ENCODE assay signal across 8 mouse cellular contexts in the genomic region with DNA sequence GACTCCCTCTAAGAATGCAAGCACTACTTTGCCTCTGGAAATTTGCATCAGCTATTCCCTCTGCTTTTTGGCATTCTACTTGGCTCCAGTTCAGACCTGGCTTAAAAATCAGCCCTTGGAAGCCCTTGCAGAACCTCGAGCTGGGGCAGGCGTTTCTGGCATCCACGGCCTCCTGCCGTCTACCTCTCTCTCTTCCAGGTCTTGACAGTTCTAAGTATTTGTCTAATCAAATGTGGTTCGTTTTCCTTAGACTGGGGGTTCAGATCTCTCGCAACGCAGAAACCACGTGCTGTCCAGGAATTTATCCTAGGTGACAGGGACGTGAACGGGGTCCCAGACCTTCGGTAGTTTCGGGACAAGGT. TPM values are rescaled to one million over a fixed set of nuclear protein-coding genes. Genes with fewer than 3 reads are reported as not detected.
DNase-seq lines count a peak whose midpoint lies in the region; ATAC-seq and TF ChIP-seq lines count a peak whose summit lies in the region.

No protein-coding gene starts in this region.

- peaks cover 11% of the 10 kb centered on the region for H3K4me1 ChIP-seq in bone marrow macrophage, adult 2 months (ENCODE audit: control insufficient read depth, insufficient read depth, low read length)
- H3K4me1 ChIP-seq in forebrain, embryonic 15.5 days = peaks cover 54% of the 10 kb centered on the region
- H3K4me1 ChIP-seq in hindbrain, embryonic 11.5 days (replicated peaks; ENCODE audit: control insufficient read depth, insufficient read depth, low read length) = peaks cover 4% of the 10 kb centered on the region
- peaks cover 53% of the 10 kb centered on the region for H3K4me1 ChIP-seq in midbrain, embryonic 15.5 days

- no peak overlapping the region for H3K27ac ChIP-seq in bone marrow macrophage, adult 2 months (ENCODE audit: insufficient read depth, low read depth, low read length)
- peak overlapping the region; percentile 100 for H3K27ac ChIP-seq in forebrain, embryonic 15.5 days (replicated peaks)
- peak overlapping the region; percentile 100 for H3K27ac ChIP-seq in hindbrain, embryonic 11.5 days (ENCODE audit: low read depth, low read length)
- H3K27ac ChIP-seq in midbrain, embryonic 15.5 days = peak overlapping the region; percentile 97

- intact Hi-C loops in left cerebral cortex, postnatal 25 days (cut with DNase I) = loop anchor here (2.0 kb wide), 1 partner anchor 24 kb away; a partner anchor contains a TSS

- TF ChIP-seq CTCF in bone marrow macrophage, adult 2 months (IDR thresholded peaks at IDR 0.05; ENCODE audit: low read depth, low read length) = no peak

- ATAC-seq in frontal cortex, adult (ENCODE audit: low TSS enrichment) = peak; percentile 36
- ATAC-seq in forebrain, embryonic 15.5 days (replicated peaks) = peak; percentile 20
- no peak; the same call in 1 of the 2 replicates for ATAC-seq in hindbrain, embryonic 11.5 days (ENCODE audit: low FRiP score)
- ATAC-seq in midbrain, embryonic 15.5 days (replicated peaks) = no peak; the same call in 1 of the 2 replicates

- peak overlapping the region; percentile 97 for H3K9ac ChIP-seq in forebrain, embryonic 15.5 days (replicated peaks)
- H3K9ac ChIP-seq in hindbrain, embryonic 11.5 days (ENCODE audit: low read depth, low read length) = peak overlapping the region; percentile 93
- peak overlapping the region; percentile 62 for H3K9ac ChIP-seq in midbrain, embryonic 15.5 days

- no peaks in the 10 kb centered on the region for H3K27me3 ChIP-seq in forebrain, embryonic 15.5 days
- no peaks in the 10 kb centered on the region; the same call in 1 of the 2 replicates for H3K27me3 ChIP-seq in hindbrain, embryonic 11.5 days (ENCODE audit: control insufficient read depth, insufficient read depth, low read length)
- H3K27me3 ChIP-seq in midbrain, embryonic 15.5 days (replicated peaks) = no peaks in the 10 kb centered on the region

- H3K9me3 ChIP-seq in forebrain, embryonic 15.5 days = no peaks in the 10 kb centered on the region
- no peaks in the 10 kb centered on the region for H3K9me3 ChIP-seq in hindbrain, embryonic 11.5 days (ENCODE audit: control insufficient read depth, low read length)
- no peaks in the 10 kb centered on the region for H3K9me3 ChIP-seq in midbrain, embryonic 15.5 days

- WGBS in forebrain, embryonic 15.5 days = 0% methylated on average over 12 of the region's 12 CpGs
- 1% methylated on average over 12 of the region's 12 CpGs for WGBS in hindbrain, embryonic 11.5 days
- WGBS in midbrain, embryonic 15.5 days = under 1% methylated on average over 12 of the region's 12 CpGs

- no peak for TF ChIP-seq POLR2A in bone marrow macrophage, adult 2 months (IDR thresholded peaks at IDR 0.05; ENCODE audit: borderline replicate concordance, low read depth, low read length)

- DNase-seq in frontal cortex, postnatal 25 days (ENCODE audit: low spot score in 2 of 2) = no peak
- no peak for DNase-seq in hindbrain, embryonic 11.5 days (ENCODE audit: low spot score)
- DNase-seq in left cerebral cortex, postnatal 25 days (ENCODE audit: low spot score in 2 of 2) = peak; percentile 65 to 78
- DNase-seq in embryo, embryonic 9.5 days (ENCODE audit: extremely low spot score) = no peak

- H3K36me3 ChIP-seq in forebrain, embryonic 15.5 days = peaks cover 27% of the 10 kb centered on the region
- no peaks in the 10 kb centered on the region; the same call in 1 of the 2 replicates for H3K36me3 ChIP-seq in hindbrain, embryonic 11.5 days (ENCODE audit: control insufficient read depth, insufficient read depth, low read length)
- H3K36me3 ChIP-seq in midbrain, embryonic 15.5 days (replicated peaks) = peaks cover 13% of the 10 kb centered on the region

- H3K4me3 ChIP-seq in bone marrow macrophage, adult 2 months (ENCODE audit: insufficient read depth, low read length) = peak overlapping the region; percentile 89
- H3K4me3 ChIP-seq in forebrain, embryonic 15.5 days = peak overlapping the region; percentile 82
- H3K4me3 ChIP-seq in hindbrain, embryonic 11.5 days (ENCODE audit: low read depth, low read length) = peak overlapping the region; percentile 67
- peak overlapping the region; percentile 70 for H3K4me3 ChIP-seq in midbrain, embryonic 15.5 days

- H3K4me2 ChIP-seq in forebrain, embryonic 15.5 days (replicated peaks) = peak overlapping the region; percentile 52
- H3K4me2 ChIP-seq in hindbrain, embryonic 11.5 days (replicated peaks; ENCODE audit: low read depth, low read length) = peak overlapping the region; percentile 83
- peak overlapping the region; percentile 57 for H3K4me2 ChIP-seq in midbrain, embryonic 15.5 days

RNA-seq across cellular contexts. Expression of a gene that starts 0.3 kb away (rescaled TPM):
- polyA plus RNA-seq in bone marrow macrophage, adult 2 months (2012; ENCODE audit: insufficient read depth, insufficient read length, missing spikeins) = 0.69 TPM in 1 of 2 replicates, not detected in the other
- 296 and 306 TPM in 2 replicates for polyA plus RNA-seq in forebrain, embryonic 15.5 days (2015; fragmentation: Nextera tagmentation; extraction: Ambion mirVana)
- polyA plus RNA-seq in hindbrain, embryonic 11.5 days (2014; fragmentation: Nextera tagmentation; extraction: Ambion mirVana) = 82.4 and 87.7 TPM in 2 replicates
- 10 to 100 TPM; 45.7 to 52.6 TPM for total RNA-seq in left cerebral cortex, postnatal 25 days (2021)
- polyA plus RNA-seq in midbrain, embryonic 15.5 days (2015; fragmentation: Nextera tagmentation; extraction: Ambion mirVana) = 336 and 344 TPM in 2 replicates

RNA-seq across cellular contexts. Expression of a gene that starts 5.8 kb away (rescaled TPM):
- polyA plus RNA-seq in bone marrow macrophage, adult 2 months (2012; ENCODE audit: insufficient read depth, insufficient read length, missing spikeins) = not detected in 2 replicates
- 1.5 and 1.7 TPM in 2 replicates for polyA plus RNA-seq in forebrain, embryonic 15.5 days (2015; fragmentation: Nextera tagmentation; extraction: Ambion mirVana)
- 0.59 and 0.90 TPM in 2 replicates for polyA plus RNA-seq in hindbrain, embryonic 11.5 days (2014; fragmentation: Nextera tagmentation; extraction: Ambion mirVana)
- total RNA-seq in left cerebral cortex, postnatal 25 days (2021) = not detected
- 2.1 and 2.2 TPM in 2 replicates for polyA plus RNA-seq in midbrain, embryonic 15.5 days (2015; fragmentation: Nextera tagmentation; extraction: Ambion mirVana)

RNA-seq across cellular contexts. Expression of a gene that starts 24.0 kb away (rescaled TPM):
- 6.6 and 8.5 TPM in 2 replicates for polyA plus RNA-seq in bone marrow macrophage, adult 2 months (2012; ENCODE audit: insufficient read depth, insufficient read length, missing spikeins)
- 29.3 and 29.5 TPM in 2 replicates for polyA plus RNA-seq in forebrain, embryonic 15.5 days (2015; fragmentation: Nextera tagmentation; extraction: Ambion mirVana)
- polyA plus RNA-seq in hindbrain, embryonic 11.5 days (2014; fragmentation: Nextera tagmentation; extraction: Ambion mirVana) = 12.8 and 14.2 TPM in 2 replicates
- 10 to 100 TPM; 87.8 to 88.6 TPM for total RNA-seq in left cerebral cortex, postnatal 25 days (2021)
- 31.8 and 33.2 TPM in 2 replicates for polyA plus RNA-seq in midbrain, embryonic 15.5 days (2015; fragmentation: Nextera tagmentation; extraction: Ambion mirVana)

RNA-seq across cellular contexts. Expression of a gene that starts 24.6 kb away (rescaled TPM):
- not detected in 2 replicates for polyA plus RNA-seq in bone marrow macrophage, adult 2 months (2012; ENCODE audit: insufficient read depth, insufficient read length, missing spikeins)
- 70.1 and 76.4 TPM in 2 replicates for polyA plus RNA-seq in forebrain, embryonic 15.5 days (2015; fragmentation: Nextera tagmentation; extraction: Ambion mirVana)
- 8.8 and 12.6 TPM in 2 replicates for polyA plus RNA-seq in hindbrain, embryonic 11.5 days (2014; fragmentation: Nextera tagmentation; extraction: Ambion mirVana)
- 100 to 1,000 TPM; 243 to 246 TPM for total RNA-seq in left cerebral cortex, postnatal 25 days (2021)
- 79.2 and 81.1 TPM in 2 replicates for polyA plus RNA-seq in midbrain, embryonic 15.5 days (2015; fragmentation: Nextera tagmentation; extraction: Ambion mirVana)

RNA-seq across cellular contexts. Expression of a gene that starts 39.5 kb away (rescaled TPM):
- not detected in 2 replicates for polyA plus RNA-seq in bone marrow macrophage, adult 2 months (2012; ENCODE audit: insufficient read depth, insufficient read length, missing spikeins)
- polyA plus RNA-seq in forebrain, embryonic 15.5 days (2015; fragmentation: Nextera tagmentation; extraction: Ambion mirVana) = 0.52 TPM in 1 of 2 replicates, not detected in the other
- 0.28 TPM in 1 of 2 replicates, not detected in the other for polyA plus RNA-seq in hindbrain, embryonic 11.5 days (2014; fragmentation: Nextera tagmentation; extraction: Ambion mirVana)
- total RNA-seq in left cerebral cortex, postnatal 25 days (2021) = not detected
- not detected in 2 replicates for polyA plus RNA-seq in midbrain, embryonic 15.5 days (2015; fragmentation: Nextera tagmentation; extraction: Ambion mirVana)

Comparison
In these comparisons a context has a peak if more than half of its experiments do, and no peak if none do; other contexts are left out.
1. ATAC-seq: peak in frontal cortex, adult (single experiment) and forebrain, embryonic 15.5 days (single experiment); none in hindbrain, embryonic 11.5 days (single experiment) and midbrain, embryonic 15.5 days (single experiment).
2. DNase-seq: peak in left cerebral cortex, postnatal 25 days (2 of 2); none in frontal cortex, postnatal 25 days (0 of 2), hindbrain, embryonic 11.5 days (single experiment) and embryo, embryonic 9.5 days (single experiment).
3. RNA of a gene that starts 0.3 kb away (polyA plus RNA-seq): 336 to 344 TPM in midbrain, embryonic 15.5 days, 296 to 306 TPM in forebrain, embryonic 15.5 days and 82.4 to 87.7 TPM in hindbrain, embryonic 11.5 days; 0.69 TPM in bone marrow macrophage, adult 2 months; every median in the first group is over 10 times any median in the second.
4. Peak in every context shown above with its lines, with median percentiles within 50 percentile points of each other: H3K4me3 ChIP-seq, H3K4me2 ChIP-seq and H3K9ac ChIP-seq.